Mouse (Mus musculus): Measurements from ENCODE around the gene Pole4.

DNA sequence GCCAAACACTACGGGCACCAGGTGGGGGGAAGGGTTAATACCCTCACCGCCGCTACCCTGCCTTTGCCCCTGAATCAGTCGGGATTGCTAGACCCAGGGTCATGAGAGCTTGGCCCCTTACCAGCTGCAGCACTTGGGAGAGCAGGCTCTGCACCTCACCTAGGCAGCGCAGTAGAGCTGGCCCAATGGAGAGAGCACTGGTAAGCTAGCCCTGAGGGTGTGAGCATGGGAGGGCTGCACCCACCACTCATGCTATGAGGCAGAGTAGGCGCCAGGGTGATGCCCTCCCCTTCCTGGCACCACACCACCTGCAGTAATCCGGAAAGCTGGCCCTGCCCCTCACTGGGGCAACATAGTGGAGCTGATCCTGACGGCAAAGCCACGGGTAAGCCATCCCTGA lies 94.1 kb downstream of the Pole4 start:
- TF ChIP-seq CTCF (IDR thresholded peaks at IDR 0.05; ENCODE audit: low read depth, low read length) (no peak), EP300 (IDR thresholded peaks at IDR 0.05; ENCODE audit: insufficient read depth, low read depth, low read length) (no peak)

Data from ES-Bruce4 (cell line).